Mouse (Mus musculus): ENCODE measurements at regions not wholly inside any gene's neighbourhood (a gene's known extent, or its start where the extent isn't known, plus 50 kb on each side); places are given as distances from the start of the nearest gene placed in this dataset.

- no peak for DNase-seq
These were observed 722.0 kb downstream of the Cypt12 start for GRCm38 (mm10) chr3:18670203-18670700.

- no peak for DNase-seq
These were observed 723.5 kb downstream of the Cypt12 start for GRCm38 (mm10) chr3:18671681-18672080.

- DNase-seq = no peak
These were observed 735.3 kb downstream of the Cypt12 start for GRCm38 (mm10) chr3:18683346-18684101.

GRCm38 (mm10) chr3:18695113-18695792 lies 747.0 kb downstream of the Cypt12 start:
- DNase-seq = no peak

GRCm38 (mm10) chr3:18696981-18697660 lies 748.9 kb downstream of the Cypt12 start:
- DNase-seq = no peak

- no peak for DNase-seq
These were observed 749.9 kb downstream of the Cypt12 start for GRCm38 (mm10) chr3:18698106-18698505.

- DNase-seq = no peak
These were observed 757.0 kb downstream of the Cypt12 start for GRCm38 (mm10) chr3:18705165-18705564.

GRCm38 (mm10) chr3:18705756-18706155 lies 757.5 kb downstream of the Cypt12 start:
- DNase-seq = no peak

GRCm38 (mm10) chr3:18706356-18706755 lies 758.1 kb downstream of the Cypt12 start:
- DNase-seq = no peak

GRCm38 (mm10) chr3:18707730-18708129 lies 759.5 kb downstream of the Cypt12 start:
- no peak for DNase-seq

GRCm38 (mm10) chr3:18711661-18712060 lies 763.5 kb downstream of the Cypt12 start:
- no peak for DNase-seq

GRCm38 (mm10) chr3:18713986-18714385 lies 765.8 kb downstream of the Cypt12 start:
- DNase-seq = no peak

GRCm38 (mm10) chr3:18714968-18715630 lies 766.9 kb downstream of the Cypt12 start:
- no peak for DNase-seq

- DNase-seq = no peak
These were observed 767.6 kb downstream of the Cypt12 start for GRCm38 (mm10) chr3:18715776-18716175.

GRCm38 (mm10) chr3:18725507-18725906 lies 777.3 kb downstream of the Cypt12 start:
- no peak for DNase-seq

GRCm38 (mm10) chr3:18731251-18731650 lies 783.0 kb downstream of the Cypt12 start:
- no peak for DNase-seq

- DNase-seq = no peak
These were observed 783.5 kb downstream of the Cypt12 start for GRCm38 (mm10) chr3:18731674-18732073.

GRCm38 (mm10) chr3:18733540-18733939 lies 785.3 kb downstream of the Cypt12 start:
- DNase-seq = no peak

- DNase-seq = peak; percentile 63
These were observed 790.7 kb downstream of the Cypt12 start for GRCm38 (mm10) chr3:18738946-18739345.

- no peak for DNase-seq
These were observed 792.1 kb downstream of the Cypt12 start for GRCm38 (mm10) chr3:18740344-18740743.

GRCm38 (mm10) chr3:18743474-18743873 lies 795.3 kb downstream of the Cypt12 start:
- no peak for DNase-seq

GRCm38 (mm10) chr3:18744216-18744615 lies 796.0 kb downstream of the Cypt12 start:
- no peak for DNase-seq

- DNase-seq = no peak
These were observed 798.0 kb downstream of the Cypt12 start for GRCm38 (mm10) chr3:18746206-18746605.
